Mouse (Mus musculus) Patski (cell line): ENCODE measurements around the gene 3110082I17Rik. TPM values are rescaled to one million over a fixed set of nuclear protein-coding genes. Genes with fewer than 3 reads are reported as not detected.

ENCODE experiments used
- ATAC-seq: fragments of 100-300 bp; one replicate; pipeline ENCODE4 v1.8.0; 2021
- CTCF ChIA-PET: fragments of 350-600 bp; sonication (Branson Sonifier 250); formaldehyde crosslinking; loops from one replicate; lab custom pipeline; 2022; ENCODE audit warnings: inconsistent platforms; lab: Charles Lee
- POLR2A ChIA-PET: fragments of 350-600 bp; sonication (Branson Sonifier 250); formaldehyde crosslinking; loops from one replicate; lab custom pipeline; 2022; ENCODE audit warnings: antibody characterized with exemption, inconsistent platforms; lab: Charles Lee
- DNase-seq: peaks from one replicate; pipeline ENCODE4 v3.0.0-alpha.2; 2011; ENCODE audit warnings: low read depth, low spot score
- H3K27me3 ChIP-seq: fragments of 371-371 bp; one replicate; pipeline ENCODE4 v1.5.1; 2021
- CTCF ChIP-seq: fragments of 100-300 bp; IDR thresholded peaks from one replicate; pipeline ENCODE4 v1.5.1; 2021
- in situ Hi-C: fragments of 300-500 bp; cut with MboI; formaldehyde crosslinking; loops from 3 replicates; pipeline ENCODE4 v1.11.1; 2018; ENCODE audit warnings: low pct_unique_long_range_greater_than_20kb, mixed read lengths
- polyA plus RNA-seq: library from polyadenylated mRNA; unstranded; gene quantifications from one replicate; pipeline ENCODE4 v1.2.3, GENCODE M21; 2021

Gene 3110082I17Rik
- polyA plus RNA-seq, 1 experiment from 2014 or later = 19.1 TPM

- DNase-seq (peak; percentile 83), ATAC-seq (peak; percentile 88)
- POLR2A ChIA-PET = interaction anchor here (0.6 to 2.0 kb wide), 4 partner anchors 14 to 100 kb away, joined by 3 to 9 read pairs (median 4); no protein-coding TSS in a partner anchor
- H3K27me3 ChIP-seq = no peaks in the 10 kb centered on the region
- in situ Hi-C loops = no loop called here
- TF ChIP-seq CTCF = no peak
- CTCF ChIA-PET = interaction anchor here (0.9 to 2.4 kb wide), 4 partner anchors 16 to 29 kb away, joined by 3 to 14 read pairs (median 3); partner anchors contain the start of genes Cox19 and Cyp2w1
Observed at GRCm38 (mm10) chr5:139380385-139381248, 79.7 kb downstream of the 3110082I17Rik start.

GRCm38 (mm10) chr5:139379771-139380384 is 80.4 kb downstream of the 3110082I17Rik start:
- no peak for ATAC-seq
- POLR2A ChIA-PET = interaction anchor here (0.6 to 2.0 kb wide), 3 partner anchors 15 to 101 kb away, joined by 3 to 9 read pairs (median 4); no protein-coding TSS in a partner anchor
- in situ Hi-C loops = no loop called here
- no peak for TF ChIP-seq CTCF
- no peaks in the 10 kb centered on the region for H3K27me3 ChIP-seq
- CTCF ChIA-PET = interaction anchor here (0.9 kb wide), 1 partner anchor 15 kb away, joined by 3 read pairs; no protein-coding TSS in a partner anchor
- no peak for DNase-seq

- ChIA-PET POLR2A (interaction anchor here (1.0 to 2.0 kb wide), 3 partner anchors 14 to 34 kb away, joined by 3 to 9 read pairs (median 4); no protein-coding TSS in a partner anchor), CTCF (interaction anchor here (1.6 kb wide), 1 partner anchor 30 kb away, joined by 3 read pairs; no protein-coding TSS in a partner anchor)
- DNase-seq (no peak), ATAC-seq (peak; percentile 13)
- TF ChIP-seq CTCF = no peak
- no peaks in the 10 kb centered on the region for H3K27me3 ChIP-seq
- in situ Hi-C loops = no loop called here
Observed at GRCm38 (mm10) chr5:139378986-139379629, 81.2 kb downstream of the 3110082I17Rik start.

GRCm38 (mm10) chr5:139378271-139378556 is 82.1 kb downstream of the 3110082I17Rik start:
- ChIA-PET CTCF (interaction anchor here (1.3 to 1.6 kb wide), 2 partner anchors 25 to 29 kb away, joined by 3 read pairs; no protein-coding TSS in a partner anchor), POLR2A (no interaction called here)
- no peak for TF ChIP-seq CTCF
- no peak for ATAC-seq
- in situ Hi-C loops = no loop called here
- H3K27me3 ChIP-seq = no peaks in the 10 kb centered on the region
- no peak for DNase-seq

- DNase-seq (no peak), ATAC-seq (no peak)
- in situ Hi-C loops = no loop called here
- ChIA-PET POLR2A (interaction anchor here (1.1 kb wide), 1 partner anchor 20 kb away, joined by 4 read pairs; no protein-coding TSS in a partner anchor), CTCF (interaction anchor here (1.2 to 1.6 kb wide), 3 partner anchors 13 to 28 kb away, joined by 3 to 4 read pairs (median 3); no protein-coding TSS in a partner anchor)
- TF ChIP-seq CTCF = no peak
- H3K27me3 ChIP-seq = no peaks in the 10 kb centered on the region
Observed at GRCm38 (mm10) chr5:139377468-139378270, 82.7 kb downstream of the 3110082I17Rik start, which contains the start of gene Gpr146. Gene Gpr146, plus strand, starts transcription at chr5:139377697.

- H3K27me3 ChIP-seq = no peaks in the 10 kb centered on the region
- ATAC-seq (no peak), DNase-seq (no peak)
- in situ Hi-C loops = loop anchor here (25.0 kb wide), 1 partner anchor 287 kb away; no protein-coding TSS in a partner anchor
- ChIA-PET CTCF (no interaction called here), POLR2A (no interaction called here)
- TF ChIP-seq CTCF = no peak
Observed at GRCm38 (mm10) chr5:139374841-139375240, 85.5 kb downstream of the 3110082I17Rik start.

GRCm38 (mm10) chr5:139373889-139374444 is 86.4 kb downstream of the 3110082I17Rik start:
- no peaks in the 10 kb centered on the region for H3K27me3 ChIP-seq
- TF ChIP-seq CTCF = no peak
- in situ Hi-C loops = loop anchor here (25.0 kb wide), 1 partner anchor 288 kb away; no protein-coding TSS in a partner anchor
- no peak for DNase-seq
- ChIA-PET CTCF (no interaction called here), POLR2A (no interaction called here)
- no peak for ATAC-seq

- in situ Hi-C loops = loop anchor here (25.0 kb wide), 1 partner anchor 289 kb away; no protein-coding TSS in a partner anchor
- no peak for TF ChIP-seq CTCF
- POLR2A ChIA-PET = no interaction called here
Observed at GRCm38 (mm10) chr5:139373126-139373525, 87.2 kb downstream of the 3110082I17Rik start.

More at GRCm38 (mm10) chr5:139373126-139373525, 87.2 kb downstream of the 3110082I17Rik start:
- CTCF ChIA-PET = no interaction called here
- DNase-seq = no peak
- H3K27me3 ChIP-seq = no peaks in the 10 kb centered on the region
- no peak for ATAC-seq
